Mouse (Mus musculus) heart, postnatal 25 days (tissue): Measurements from ENCODE around the gene Dclre1c. TPM values are rescaled to one million over a fixed set of nuclear protein-coding genes. Genes with fewer than 3 reads are reported as not detected.
"Not testable (repeated sequence)": the region's sequence is repeated elsewhere in the genome, so short reads cannot be mapped to it uniquely, and the experiment has no call there.

Source experiments
- DNase-seq: peaks from one replicate; pipeline ENCODE4 v3.0.0; 2022; ENCODE audit warnings: low spot score
- intact Hi-C: fragments of 180-260 bp; cut with DNase I; formaldehyde crosslinking; loops from one replicate; pipeline ENCODE4 v1.15.1; 2025
- total RNA-seq, 2 experiments: library from RNA; stranded (reverse); gene quantifications; 2 replicates each; pipeline ENCODE4 v1.2.3; 2021

The Dclre1c gene
- 1 to 10 TPM; 2.6 to 4.1 TPM for total RNA-seq

DNA sequence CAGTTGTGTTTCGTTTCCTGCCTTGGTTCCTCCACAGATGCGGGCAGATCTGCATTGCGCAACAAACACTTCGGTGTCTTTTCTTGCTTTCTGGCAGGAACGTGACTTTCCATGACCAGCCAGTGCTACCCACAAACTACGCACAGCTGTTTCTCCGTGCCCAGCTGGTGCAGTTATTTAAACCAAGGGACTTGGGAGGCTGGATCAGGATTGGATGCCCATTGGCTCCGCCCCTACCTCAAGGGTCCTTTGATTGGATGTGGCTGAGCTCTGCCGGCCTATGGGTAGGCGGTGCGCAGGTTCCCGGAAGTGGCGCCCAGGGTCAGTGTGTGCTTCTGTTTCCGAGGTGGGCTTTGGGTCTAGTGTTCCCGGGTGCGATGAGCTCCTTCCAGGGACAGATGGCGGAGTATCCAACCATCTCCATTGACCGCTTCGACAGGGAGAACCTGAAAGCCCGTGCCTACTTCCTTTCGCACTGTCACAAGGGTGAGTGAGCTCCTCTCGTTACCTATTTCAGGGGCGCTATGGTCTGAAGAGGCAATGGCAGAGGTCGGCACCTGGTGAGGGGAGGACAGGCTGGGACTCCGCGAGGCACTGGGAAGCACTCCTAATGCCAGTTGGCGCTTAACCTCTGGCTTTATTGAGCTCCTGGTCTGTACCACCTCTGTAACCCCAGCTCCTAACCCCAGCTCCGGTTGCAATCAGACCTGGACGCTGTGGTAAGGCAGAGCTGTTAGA lies at the start of gene Dclre1c:
Gene Dclre1c, plus strand, starts transcription at position 291 of the 738 bp plus-strand sequence.
- peak; percentile 87 for DNase-seq
- intact Hi-C loops: loop anchor here (5.0 kb wide), 1 partner anchor 48 kb away; no protein-coding TSS in a partner anchor

DNA sequence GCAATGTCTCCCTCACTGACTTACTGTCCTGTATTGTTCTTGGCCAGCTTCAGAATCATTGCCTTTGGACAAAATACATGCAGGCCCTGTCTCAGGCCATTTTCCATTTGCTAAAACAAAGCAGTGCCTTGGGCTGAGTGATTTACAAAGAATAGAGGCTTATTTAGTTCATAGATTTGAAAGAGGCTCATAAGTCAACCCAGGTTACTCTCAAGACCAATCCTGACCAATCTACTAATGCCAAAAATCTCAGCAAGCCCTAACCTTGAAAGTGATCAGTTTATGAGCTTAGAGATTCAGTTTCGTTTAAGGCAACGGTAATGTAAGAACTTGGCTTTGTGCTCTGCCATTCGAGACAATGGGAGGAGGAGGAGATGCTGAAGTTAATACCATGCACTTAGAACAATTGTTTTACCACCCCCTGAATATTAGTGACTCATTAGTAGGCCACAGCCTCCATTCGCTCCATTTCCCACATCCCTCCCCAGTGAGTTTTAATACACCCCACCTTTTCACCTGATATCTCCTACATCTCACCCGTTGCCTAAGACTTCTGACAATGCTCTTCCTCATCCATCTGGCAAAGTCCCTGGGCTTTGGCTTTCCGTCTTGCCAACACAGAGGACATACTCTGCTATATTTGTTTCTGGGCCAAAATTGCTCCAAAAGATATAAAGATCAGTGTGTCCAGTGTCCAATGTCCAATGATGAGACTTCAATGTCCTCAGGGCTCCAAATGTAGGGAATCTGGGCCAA lies 36.6 kb upstream of the Dclre1c start:
- intact Hi-C loops: no loop called here
- no peak for DNase-seq

DNA sequence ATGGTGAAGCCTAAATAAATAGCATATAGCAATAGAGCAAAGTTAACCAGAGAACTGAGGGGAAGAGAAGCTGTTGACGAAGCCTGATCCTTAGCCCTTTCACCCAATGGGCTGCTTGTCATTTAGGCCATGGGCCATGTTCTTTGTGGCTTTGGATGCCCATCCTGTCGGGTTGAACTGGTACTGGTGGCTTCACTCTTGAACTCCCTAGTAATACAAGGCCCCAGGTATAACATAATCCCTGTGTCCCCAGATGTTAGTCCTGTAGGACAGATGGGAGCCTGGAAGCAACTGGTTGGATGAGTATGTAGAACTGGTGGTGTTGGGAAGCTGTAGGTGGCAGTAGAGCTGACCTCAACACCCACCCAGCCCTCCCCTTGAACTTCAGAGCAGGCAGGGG lies 32.0 kb upstream of the Dclre1c start:
- DNase-seq: no peak
- intact Hi-C loops: no loop called here

DNA sequence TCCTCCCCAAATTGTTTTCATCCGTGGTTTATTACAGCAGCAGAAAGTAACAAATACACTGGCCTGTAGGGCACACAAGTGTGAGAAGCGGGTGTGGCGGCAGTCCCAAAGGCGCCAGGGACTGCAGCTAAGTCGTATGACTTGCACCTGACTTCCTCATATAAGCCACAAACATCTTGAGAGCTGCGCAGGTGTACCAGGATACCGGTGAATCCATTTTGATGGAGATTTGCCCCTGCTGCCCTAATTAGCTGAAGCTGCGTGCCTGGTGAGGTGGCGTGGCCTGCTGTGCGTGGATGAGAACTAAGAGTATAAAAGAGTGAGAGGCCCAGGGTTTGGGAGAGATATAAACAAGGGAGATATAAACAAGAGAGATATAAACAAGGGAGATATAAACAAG lies 26.8 kb upstream of the Dclre1c start, which contains the start of gene Olah:
Gene Olah, minus strand, starts transcription at position 101 of the 400 bp plus-strand sequence.
- intact Hi-C loops, DNase-seq: not testable (repeated sequence)

DNA sequence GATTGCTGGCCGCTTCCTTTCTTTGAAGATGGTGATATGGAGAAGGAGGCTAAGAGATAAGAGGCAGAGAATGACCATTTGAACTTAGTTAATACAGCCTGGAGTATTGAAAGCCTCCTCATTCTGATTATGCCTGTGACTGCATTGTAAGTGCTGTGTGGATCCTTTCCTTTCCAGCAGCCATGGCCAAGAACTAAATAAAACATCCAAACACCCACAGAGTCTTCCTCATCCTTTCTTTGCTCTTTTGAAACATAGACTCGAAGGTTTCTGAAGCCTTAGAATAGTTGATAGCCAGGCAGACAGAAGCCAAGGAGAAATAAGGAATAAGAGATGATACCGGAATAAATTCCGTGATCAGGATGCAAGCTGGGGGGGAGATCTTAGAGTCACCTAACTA lies 17.9 kb upstream of the Dclre1c start:
- intact Hi-C loops: no loop called here
- no peak for DNase-seq

DNA sequence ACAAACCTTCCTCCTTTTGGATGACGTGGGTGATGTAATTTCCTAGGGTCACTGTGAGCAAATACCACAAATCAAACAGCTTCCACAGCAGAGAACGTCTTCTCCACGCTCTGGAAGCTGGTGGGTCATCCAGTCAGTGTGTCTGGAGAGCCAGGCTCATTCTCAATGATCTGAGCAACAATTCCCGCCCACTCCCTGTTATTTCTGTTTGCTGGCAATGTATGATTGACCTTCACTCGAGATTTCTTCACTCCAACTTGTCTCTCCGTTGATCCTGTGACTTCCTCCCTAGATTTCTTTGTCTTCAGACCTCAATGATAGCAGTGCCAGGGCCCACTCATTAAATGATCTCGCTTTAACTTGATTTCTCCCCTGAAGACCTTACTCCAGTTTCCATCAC lies 16.2 kb upstream of the Dclre1c start:
- intact Hi-C loops: no loop called here

DNA sequence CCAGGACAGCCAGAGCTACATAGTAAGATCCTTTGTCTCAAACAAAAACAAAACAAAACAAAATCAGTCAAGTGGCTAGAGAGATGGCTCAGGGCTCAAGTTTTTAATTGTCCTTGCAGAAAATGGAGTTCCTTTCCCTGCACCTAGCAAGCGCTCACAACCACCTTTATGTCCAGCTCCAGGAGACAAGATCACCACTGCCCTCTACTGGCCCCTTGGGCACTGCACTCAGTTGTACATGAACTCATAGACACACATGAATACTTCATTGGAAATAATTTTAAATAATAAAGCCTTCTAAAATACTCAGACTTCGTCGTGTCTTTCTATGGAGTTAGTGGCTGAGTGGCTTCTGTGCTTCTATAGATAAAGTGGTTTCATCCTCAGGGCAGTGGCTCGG lies 9.7 kb upstream of the Dclre1c start:
- intact Hi-C loops: loop anchor here (5.0 kb wide), 1 partner anchor 67 kb away; no protein-coding TSS in a partner anchor
- DNase-seq: no peak

More for the DNA sequence above, 16.2 kb upstream of the Dclre1c start:
- no peak for DNase-seq

DNA sequence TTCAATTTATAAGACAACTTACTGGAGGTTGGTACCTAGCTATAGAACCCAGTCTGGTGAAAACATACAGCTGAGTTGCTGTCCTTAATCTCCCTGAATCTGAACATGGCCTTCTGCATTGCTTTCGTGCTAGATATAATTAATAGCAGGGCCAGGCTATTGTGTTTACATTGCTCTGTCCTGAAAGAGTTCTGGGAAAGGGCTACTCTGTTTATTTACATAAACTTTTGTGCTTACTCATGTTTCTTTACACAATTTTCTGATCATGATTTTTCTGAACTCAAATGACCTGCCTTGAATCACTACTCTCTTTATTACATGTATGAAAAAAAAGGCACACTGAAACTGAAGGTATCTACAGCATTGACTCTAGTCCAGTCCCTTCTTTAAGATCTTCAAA lies 8.3 kb upstream of the Dclre1c start:
- no peak for DNase-seq
- intact Hi-C loops: loop anchor here (5.0 kb wide), 1 partner anchor 83 kb away; the partner anchor contains the start of gene Rpp38

DNA sequence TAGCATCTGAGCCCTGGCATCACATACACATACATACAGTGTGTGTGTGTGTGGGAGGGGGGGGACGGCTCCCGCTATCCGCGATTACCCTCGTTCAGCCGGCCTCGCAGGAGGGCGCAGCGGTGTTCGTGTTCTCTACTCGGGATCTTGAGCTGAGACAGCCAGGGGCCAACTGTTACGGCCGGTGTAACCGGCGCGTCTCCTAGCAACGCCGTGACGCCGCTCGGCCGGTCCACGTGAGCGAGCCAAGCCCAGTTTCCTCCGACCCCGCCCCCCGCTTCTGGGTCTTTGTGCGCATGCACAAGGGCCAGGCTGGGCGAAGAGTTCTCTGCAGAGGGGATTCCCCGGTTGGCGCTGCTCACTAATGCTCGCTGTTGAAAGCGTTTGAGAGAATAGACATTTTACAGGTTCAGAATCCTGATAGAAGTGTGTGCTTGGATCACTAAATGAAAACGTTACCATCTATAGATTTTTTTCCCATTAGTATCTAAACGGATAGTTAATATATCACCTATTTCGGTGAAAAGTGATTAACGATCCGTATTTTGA lies 5.0 kb upstream of the Dclre1c start:
- DNase-seq: peak; percentile 90
- intact Hi-C loops: loop anchor here (5.0 kb wide), 1 partner anchor 87 kb away; the partner anchor contains the start of gene Rpp38

DNA sequence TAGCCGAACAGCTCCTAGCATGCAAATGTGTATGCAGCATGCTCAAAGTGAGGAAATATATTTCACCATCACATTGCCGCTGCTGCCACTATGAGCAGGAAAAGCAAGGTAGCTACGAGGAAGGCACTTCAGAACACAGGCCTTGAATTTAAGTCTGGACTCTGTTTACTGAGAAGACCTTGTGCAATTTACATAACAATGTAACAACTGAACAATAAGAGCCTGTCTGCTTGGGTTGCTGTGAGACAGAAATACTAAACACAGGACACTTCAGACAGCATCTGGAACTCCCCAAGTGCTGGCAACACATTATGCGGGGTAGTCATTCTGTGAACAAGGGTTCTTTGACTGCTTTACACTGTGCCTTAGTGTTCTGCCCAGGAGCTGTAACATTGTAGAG lies 3.8 kb upstream of the Dclre1c start:
- DNase-seq: no peak
- intact Hi-C loops: loop anchor here (5.0 kb wide), 1 partner anchor 52 kb away; no protein-coding TSS in a partner anchor

DNA sequence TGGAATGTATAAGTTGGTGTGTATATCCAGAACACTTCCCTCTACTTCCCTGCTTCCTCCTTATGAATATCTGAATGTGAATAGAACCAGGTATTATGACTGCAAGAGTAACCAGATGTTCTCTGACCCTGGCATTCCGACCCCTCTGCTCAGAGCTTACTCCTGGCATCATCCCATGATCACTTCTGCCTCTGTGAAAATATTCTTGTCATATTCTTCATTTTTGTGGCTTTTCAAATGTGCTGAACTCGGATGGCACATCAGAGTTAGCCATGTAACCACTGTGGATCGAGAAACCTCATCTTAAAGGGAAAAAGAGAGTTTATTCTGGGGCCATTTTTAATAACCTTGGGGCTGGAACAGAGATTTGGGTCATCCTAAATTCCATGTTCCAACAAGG lies 1.4 kb upstream of the Dclre1c start, which contains the start of gene Meig1:
Gene Meig1, minus strand, starts transcription at position 101 of the 400 bp plus-strand sequence.
- intact Hi-C loops: loop anchor here (5.0 kb wide), 1 partner anchor 50 kb away; no protein-coding TSS in a partner anchor
- no peak for DNase-seq

DNA sequence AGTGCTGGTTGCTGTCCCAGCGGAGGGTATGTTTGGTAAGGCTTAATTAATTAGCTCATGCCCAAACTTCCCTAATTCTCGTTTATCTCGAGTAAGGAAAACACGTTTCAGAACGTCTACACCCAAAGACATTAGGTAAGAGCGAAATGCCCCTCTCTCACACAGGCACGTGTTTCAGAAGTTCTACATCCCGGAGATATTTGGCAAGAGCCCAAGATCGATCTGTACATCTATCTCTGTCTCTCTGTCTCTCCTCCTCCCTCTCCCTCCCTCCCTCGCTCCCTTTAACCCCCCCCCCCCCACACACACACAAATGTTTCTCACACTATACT lies 614 bp downstream of the Dclre1c start:
- no peak for DNase-seq
- intact Hi-C loops: loop anchor here (5.0 kb wide), 1 partner anchor 48 kb away; no protein-coding TSS in a partner anchor

DNA sequence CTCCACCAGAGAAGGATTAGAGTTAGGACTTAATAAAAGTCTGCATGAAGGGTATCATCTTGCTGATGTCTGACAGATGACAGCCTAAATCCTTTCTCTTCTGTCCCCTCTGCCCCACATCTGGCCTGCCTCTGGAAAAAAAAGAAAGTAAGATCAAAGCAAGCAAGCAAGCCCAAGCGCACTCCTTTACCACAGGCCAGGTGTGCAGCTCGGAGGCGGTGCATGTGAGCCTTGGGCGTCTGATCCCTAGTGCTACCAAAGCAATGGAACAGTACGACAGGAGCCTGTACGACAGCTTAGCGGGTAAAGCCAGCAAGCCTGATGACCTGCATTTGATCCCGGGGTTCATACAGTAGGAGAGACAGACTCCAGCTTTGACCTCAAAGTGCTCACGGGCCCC lies 7.0 kb downstream of the Dclre1c start:
- intact Hi-C loops: no loop called here
- no peak for DNase-seq

DNA sequence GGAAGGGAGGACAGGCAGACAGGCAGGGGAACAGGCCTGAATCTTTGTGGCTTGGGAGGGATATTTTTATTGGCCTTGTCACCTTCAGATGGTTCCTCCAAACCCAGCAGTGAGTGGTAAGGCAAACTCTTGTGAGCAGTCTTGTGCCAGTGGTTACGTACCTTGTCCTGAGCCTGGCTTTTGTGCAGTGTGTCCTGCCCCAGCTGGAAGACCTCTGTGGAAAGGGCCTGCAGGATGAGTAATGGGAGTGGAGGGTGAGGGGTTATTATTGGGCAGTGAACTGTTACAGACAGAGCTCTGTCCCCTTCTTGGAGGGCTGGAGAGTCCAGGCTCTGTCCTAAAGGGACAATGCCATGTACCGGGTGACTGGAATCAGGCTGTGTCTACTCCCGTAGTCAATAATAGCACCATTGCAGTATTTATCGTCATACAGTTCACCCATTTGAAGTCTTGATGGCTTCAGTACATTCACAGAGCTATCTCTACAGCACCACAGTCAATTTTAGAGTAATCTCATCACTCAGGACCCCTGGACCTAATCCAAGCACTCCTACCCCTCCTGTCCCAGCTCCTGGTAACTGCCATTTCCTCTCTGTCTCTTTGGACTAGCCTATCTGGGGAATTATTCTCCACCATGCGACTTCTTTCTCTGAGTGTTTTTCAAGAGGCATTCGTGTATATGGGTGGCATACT lies 11.6 kb downstream of the Dclre1c start:
- intact Hi-C loops: no loop called here

DNA sequence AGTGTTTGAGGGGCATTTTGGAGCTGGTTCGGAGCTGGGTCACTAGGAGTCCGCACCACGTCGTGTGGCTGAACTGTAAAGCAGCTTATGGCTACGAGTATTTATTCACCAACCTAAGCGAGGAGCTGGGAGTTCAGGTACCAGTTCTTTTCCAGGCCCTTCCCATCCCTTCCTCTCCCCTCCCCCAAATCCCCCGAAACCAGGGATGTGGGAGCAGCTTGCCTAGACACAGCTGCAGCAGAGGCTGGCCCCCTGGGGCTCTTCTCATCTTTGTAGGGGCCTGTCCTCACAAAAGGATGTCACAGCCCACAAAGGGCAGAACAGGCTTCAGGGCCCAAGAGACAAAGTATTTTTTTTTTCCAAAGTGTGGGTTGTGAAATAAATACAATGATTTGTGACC lies 14.0 kb downstream of the Dclre1c start:
- intact Hi-C loops: no loop called here
- DNase-seq: no peak

More for the DNA sequence above, 11.6 kb downstream of the Dclre1c start:
- DNase-seq: no peak

DNA sequence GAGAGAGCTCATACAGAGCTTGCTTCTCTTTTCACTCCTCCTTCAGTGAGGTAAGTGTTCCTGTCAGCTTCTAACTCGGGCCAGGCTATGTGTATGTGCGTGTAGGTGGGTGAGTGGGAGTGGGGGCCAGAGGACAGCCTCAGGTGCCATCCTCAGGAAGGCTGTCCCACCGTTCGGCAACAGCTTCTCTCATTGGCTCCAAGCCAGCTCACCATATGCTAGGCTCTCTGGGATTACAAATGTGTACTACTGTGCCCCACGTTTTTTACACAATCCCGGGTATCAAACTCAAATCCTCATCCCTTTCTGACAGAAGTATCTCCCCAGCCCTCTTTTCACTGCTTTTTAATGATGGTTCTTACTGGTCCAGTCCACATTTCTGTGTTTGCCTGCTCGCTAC lies 20.3 kb downstream of the Dclre1c start:
- no peak for DNase-seq
- intact Hi-C loops: no loop called here

DNA sequence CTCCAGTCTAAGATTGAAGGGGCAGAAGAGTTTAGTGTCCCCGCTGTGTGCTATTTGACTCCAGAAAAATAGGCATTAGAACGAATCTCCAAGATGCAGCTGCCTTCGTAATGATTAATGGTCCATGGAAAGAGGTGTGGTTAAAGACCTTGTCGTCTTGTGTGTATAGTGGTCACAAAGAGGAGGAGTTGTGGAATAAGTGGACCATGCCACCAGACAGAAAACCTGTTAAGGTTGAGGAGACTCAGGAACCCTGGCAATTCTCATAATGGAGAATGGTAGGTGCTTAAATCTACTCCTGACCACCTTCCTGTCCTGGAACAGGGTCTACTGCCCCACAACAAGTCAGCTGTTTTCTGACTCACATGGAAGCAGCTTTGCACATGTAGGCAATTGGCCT lies 22.1 kb downstream of the Dclre1c start:
- intact Hi-C loops: no loop called here
- DNase-seq: no peak

DNA sequence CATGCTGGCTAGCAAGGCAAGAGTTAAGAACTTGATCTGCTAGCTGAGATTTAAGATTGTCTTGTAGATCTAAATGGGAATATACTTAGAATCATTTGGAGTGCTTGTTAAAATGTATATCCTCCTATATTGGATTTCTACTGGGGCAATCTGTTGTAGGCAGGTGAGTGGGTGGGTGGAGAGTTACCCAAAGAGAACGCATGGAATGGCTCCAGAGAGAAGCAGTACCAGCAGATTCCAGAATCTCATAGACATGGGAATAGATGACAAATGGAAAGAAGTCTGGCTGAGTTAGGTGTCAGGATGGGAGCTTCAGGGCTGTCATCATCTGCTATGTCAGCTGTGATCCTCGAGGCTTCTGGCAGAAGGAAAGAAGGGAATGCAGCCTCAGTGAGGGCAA lies 25.5 kb downstream of the Dclre1c start:
- DNase-seq: no peak
- intact Hi-C loops: no loop called here

DNA sequence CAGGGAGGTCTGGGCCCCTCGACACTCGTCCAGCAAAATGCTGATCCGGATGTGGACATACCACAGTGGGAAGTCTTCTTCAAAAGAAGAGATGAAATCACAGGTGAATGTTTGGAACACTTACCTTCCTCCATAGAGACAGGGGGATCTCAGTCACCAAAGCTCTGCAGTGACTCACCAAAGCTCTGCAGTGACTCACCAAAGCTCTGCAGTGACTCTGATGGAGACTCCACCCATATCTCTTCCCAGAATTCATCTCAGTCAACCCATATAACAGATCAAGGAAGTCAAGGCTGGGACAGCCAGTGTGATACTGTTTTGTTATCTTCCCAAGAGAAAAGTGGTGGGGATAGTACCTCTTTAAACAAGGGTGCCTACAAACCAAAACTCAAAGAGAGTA lies 29.2 kb downstream of the Dclre1c start:
- intact Hi-C loops: no loop called here
- no peak for DNase-seq

DNA sequence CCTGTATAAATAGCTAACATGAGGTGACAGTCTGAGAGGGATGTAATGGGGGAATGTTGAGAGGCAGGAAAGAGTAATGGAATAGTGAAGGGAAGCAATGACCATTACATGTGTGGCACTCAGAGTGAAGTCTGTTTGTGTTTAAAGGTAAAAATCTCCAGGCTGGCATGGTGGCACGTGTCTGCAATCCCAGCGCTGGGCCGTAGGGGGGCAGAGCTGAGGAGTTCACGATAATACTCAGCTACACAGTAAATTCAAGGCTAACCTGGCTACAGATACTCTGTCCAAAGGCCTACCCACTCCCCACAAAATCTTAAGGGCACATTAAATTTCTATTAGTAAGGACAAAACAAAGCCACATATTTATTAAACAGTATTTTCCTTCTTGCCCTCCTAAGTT lies 32.7 kb downstream of the Dclre1c start:
- no peak for DNase-seq
- intact Hi-C loops: no loop called here
